Mouse (Mus musculus) cortical plate, adult 2 months (tissue): Measurements from ENCODE around the gene Daam2.

ENCODE experiments used
- CTCF ChIP-seq: fragments of 200-500 bp; IDR thresholded peaks from 2 replicates; pipeline ENCODE4 v1.5.1; 2011; ENCODE audit warnings: mild to moderate bottlenecking, control low read depth, low read length; ENCODE audit not compliant: insufficient read depth; ENCODE audit errors: extremely low read depth
- POLR2A ChIP-seq: fragments of 200-500 bp; IDR thresholded peaks from 2 replicates; pipeline ENCODE4 v1.6.1; 2011; ENCODE audit warnings: mild to moderate bottlenecking, low read length, control low read depth; ENCODE audit not compliant: insufficient read depth; ENCODE audit errors: extremely low read depth

GRCm38 (mm10) chr17:49428239-49428688, 135.9 kb downstream of the Daam2 start, which contains the start of gene Mocs1:
- TF ChIP-seq CTCF (no peak), POLR2A (peak; percentile 80)
